8 mouse cellular contexts compared by ENCODE assay signal in genomic region chrX:169987368-169987837, GRCm38 (mm10). TPM values are rescaled to one million over a fixed set of nuclear protein-coding genes. Genes with fewer than 3 reads are reported as not detected.
DNase-seq lines count a peak whose midpoint lies in the region.
"Not testable (repeated sequence)": the region's sequence is repeated elsewhere in the genome, so short reads cannot be mapped to it uniquely, and the experiment has no call there.

No protein-coding gene starts in this region.

- peaks cover 74% of the 10 kb centered on the region for H3K9me3 ChIP-seq in megakaryocyte, embryonic 14.5 days

- peaks cover 18% of the 10 kb centered on the region for H3K4me1 ChIP-seq in megakaryocyte, embryonic 14.5 days

- peaks cover 35% of the 10 kb centered on the region for H3K36me3 ChIP-seq in megakaryocyte, embryonic 14.5 days (replicated peaks; ENCODE audit: low read length)

- H3K27me3 ChIP-seq in megakaryocyte, embryonic 14.5 days (replicated peaks) = not testable (repeated sequence)

- peak; percentile 71 for DNase-seq in adrenal gland, adult 8-10 months
- DNase-seq in embryo, embryonic 11 days = peak; percentile 61
- DNase-seq in gastrocnemius, adult 8-10 months (ENCODE audit: low spot score in 2 of 2) = peak; percentile 50 to 70
- DNase-seq in hindlimb bud, embryonic 11.5 days (ENCODE audit: extremely low spot score, low read depth, low spot score) = peak; percentile 69
- DNase-seq in left cerebral cortex, adult 8-10 months (ENCODE audit: low spot score in 2 of 2) = peak; percentile 66 to 88
- DNase-seq in right cerebral cortex, adult 2 months (ENCODE audit: low spot score in 2 of 2) = peak; percentile 63 to 65
- DNase-seq in urinary bladder, postnatal 4 days (ENCODE audit: low spot score in 2 of 2) = peak; percentile 74 to 93

- peak overlapping the region; percentile 4 for H3K4me3 ChIP-seq in megakaryocyte, embryonic 14.5 days (replicated peaks)

RNA-seq across cellular contexts. Expression of gene Gm21887, which starts 22.1 kb away (rescaled TPM):
- total RNA-seq in adrenal gland, adult 8-10 months (2022) = 100 to 1,000 TPM; 122 to 338 (median 214) TPM
- total RNA-seq in gastrocnemius, adult 8-10 months (2022) = 10 to 100 TPM; 16.4 to 40.2 (median 21.6) TPM
- 100 to 1,000 TPM in 2 of 4 experiments, 10 to 100 TPM in 2; 64.2 to 131 (median 96.7) TPM for total RNA-seq in left cerebral cortex, adult 8-10 months (2022)
- 1,328 and 1,796 TPM in 2 replicates for polyA plus RNA-seq in megakaryocyte, embryonic 14.5 days (2012; ENCODE audit: insufficient read depth, low replicate concordance)

Comparison
In these comparisons a context has a peak if more than half of its experiments do, and no peak if none do; other contexts are left out.
1. Peak in every context shown above with its lines: DNase-seq and H3K4me3 ChIP-seq.